Mouse (Mus musculus) kidney, embryonic 16.5 days (tissue): ENCODE data around the gene 1700030J22Rik. TPM values are rescaled to one million over a fixed set of nuclear protein-coding genes. Genes with fewer than 3 reads are reported as not detected.

Source experiments
- ATAC-seq: fragments of 200-750 bp; cut with Nextera tagmentation; 2 replicates; pipeline ENCODE4 v1.8.0; 2017; ENCODE audit warnings: moderate TSS enrichment; ENCODE audit not compliant: low FRiP score, low TSS enrichment
- H3K27ac ChIP-seq: fragments of 300-500 bp; sonication (generic); 2 replicates; pipeline ENCODE4 v1.5.1; 2014; ENCODE audit warnings: low read length
- H3K27me3 ChIP-seq: fragments of 300-500 bp; sonication (generic); 2 replicates; pipeline ENCODE4 v1.6.1; 2014; ENCODE audit warnings: low read length, control low read depth, mixed read lengths; ENCODE audit not compliant: insufficient read depth
- H3K36me3 ChIP-seq: fragments of 300-500 bp; sonication (generic); 2 replicates; pipeline ENCODE4 v1.6.1; 2014; ENCODE audit warnings: low read length, control low read depth, mixed read lengths; ENCODE audit not compliant: insufficient read depth
- H3K4me1 ChIP-seq: fragments of 300-500 bp; sonication (generic); 2 replicates; pipeline ENCODE4 v1.6.1; 2014; ENCODE audit warnings: low read length, control low read depth, mixed read lengths; ENCODE audit not compliant: insufficient read depth
- H3K4me2 ChIP-seq: fragments of 300-500 bp; sonication (generic); replicated peaks from 2 replicates; pipeline ENCODE4 v1.6.1; 2014; ENCODE audit warnings: low read depth, low read length
- H3K4me3 ChIP-seq: fragments of 300-500 bp; sonication (generic); 2 replicates; pipeline ENCODE4 v1.5.1; 2014; ENCODE audit warnings: mild to moderate bottlenecking, low read length
- H3K9ac ChIP-seq: fragments of 300-500 bp; sonication (generic); replicated peaks from 2 replicates; pipeline ENCODE4 v1.6.1; 2014; ENCODE audit warnings: low read length
- H3K9me3 ChIP-seq: fragments of 300-500 bp; sonication (generic); 2 replicates; pipeline ENCODE4 v1.6.1; 2016; ENCODE audit warnings: low read length, control low read depth
- WGBS: fragments of 180-500 bp; shearing (Covaris S2); extraction: QIAGEN DNeasy Blood & Tissue Kit; methylation state at CpG from one replicate; pipeline ENCODE4 v1.1.7; 2014; 5-methylcytosine and 5-hydroxymethylcytosine counted together
- polyA plus RNA-seq: library from polyadenylated mRNA; unstranded; fragments of >200 nt; fragmentation: Nextera tagmentation; extraction: Ambion mirVana; gene quantifications from 2 replicates; pipeline ENCODE4 v1.2.1, GENCODE M21; 2015

1700030J22Rik gene
- 2.6 and 2.7 TPM in 2 replicates for polyA plus RNA-seq

GRCm38 (mm10) chr8:116978631-116979256 is at the start of gene 1700030J22Rik:
Gene 1700030J22Rik (minus strand): TSS chr8:116978959.
- H3K27me3 ChIP-seq, result no peaks in the 10 kb centered on the region
- H3K36me3 ChIP-seq, result peaks cover 14% of the 10 kb centered on the region; the same call in 1 of the 2 replicates
- ATAC-seq, result peak; percentile 97
- H3K27ac ChIP-seq, result peak within 1 kb of the TSS; percentile 20; the same call in 1 of the 2 replicates
- WGBS, result under 1% methylated on average over 46 of the region's 46 CpGs
- peak within 1 kb of the TSS; percentile 58 for H3K9ac ChIP-seq
- peak within 1 kb of the TSS; percentile 76 for H3K4me2 ChIP-seq
- peaks cover 18% of the 10 kb centered on the region for H3K4me1 ChIP-seq
- H3K4me3 ChIP-seq, result peak within 1 kb of the TSS; percentile 85
- H3K9me3 ChIP-seq, result no peaks in the 10 kb centered on the region

GRCm38 (mm10) chr8:117027601-117028000 is 48.8 kb upstream of the 1700030J22Rik start:
- no peaks in the 10 kb centered on the region for H3K27me3 ChIP-seq
- WGBS, result 84% methylated on average over 5 of the region's 5 CpGs
- H3K36me3 ChIP-seq, result no peaks in the 10 kb centered on the region
- no peak overlapping the region for H3K27ac ChIP-seq
- no peaks in the 10 kb centered on the region for H3K4me1 ChIP-seq
- no peak for ATAC-seq
- H3K4me3 ChIP-seq, result no peak overlapping the region
- no peak overlapping the region for H3K9ac ChIP-seq
- no peak overlapping the region for H3K4me2 ChIP-seq
- H3K9me3 ChIP-seq, result no peaks in the 10 kb centered on the region

DNA sequence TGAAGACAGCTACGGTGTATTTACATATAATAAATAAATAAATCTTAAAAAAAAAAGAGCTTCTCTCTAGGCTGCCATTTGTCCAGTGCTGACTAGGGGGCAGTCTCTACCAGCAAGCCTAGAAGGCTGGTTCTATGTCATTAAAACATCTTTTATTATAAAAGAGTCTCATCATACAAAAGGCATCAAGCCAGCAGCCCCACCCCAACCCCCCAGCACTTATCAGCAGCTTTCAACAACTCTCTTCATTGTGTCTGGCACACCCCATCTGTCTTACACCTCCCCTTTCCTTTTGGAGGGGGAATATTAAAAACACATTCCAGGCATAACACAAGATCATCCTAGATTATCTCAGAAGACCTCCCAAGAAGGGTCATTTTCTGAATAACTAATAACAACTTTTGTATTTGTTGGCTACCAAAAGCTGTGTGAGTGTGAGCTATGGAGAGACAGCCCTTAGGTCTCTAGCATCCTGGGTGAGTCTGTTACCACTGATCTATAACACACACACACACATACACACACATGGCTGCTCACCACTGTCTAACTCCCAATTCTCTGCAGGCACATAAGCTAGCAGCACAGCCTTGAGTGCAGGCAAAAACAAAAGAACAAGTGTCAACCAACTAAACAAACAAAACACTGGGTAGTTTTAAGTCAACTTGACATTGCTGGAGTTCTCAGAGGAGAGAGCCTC is 43.7 kb upstream of the 1700030J22Rik start:
- no peak overlapping the region for H3K27ac ChIP-seq
- no peaks in the 10 kb centered on the region for H3K4me1 ChIP-seq
- no peaks in the 10 kb centered on the region for H3K36me3 ChIP-seq
- no peaks in the 10 kb centered on the region for H3K9me3 ChIP-seq
- 76% methylated on average over 1 of the region's 1 CpGs for WGBS
- ATAC-seq, result 0 out of 2 replicates have a peak, but pooled peaks have one; percentile 35
- no peak overlapping the region for H3K4me3 ChIP-seq
- H3K9ac ChIP-seq, result no peak overlapping the region
- H3K4me2 ChIP-seq, result no peak overlapping the region
- H3K27me3 ChIP-seq, result no peaks in the 10 kb centered on the region

GRCm38 (mm10) chr8:117019323-117020275 is 40.8 kb upstream of the 1700030J22Rik start:
- no peaks in the 10 kb centered on the region for H3K9me3 ChIP-seq
- no peaks in the 10 kb centered on the region for H3K27me3 ChIP-seq
- ATAC-seq, result no peak
- no peaks in the 10 kb centered on the region for H3K36me3 ChIP-seq
- no peaks in the 10 kb centered on the region for H3K4me1 ChIP-seq
- H3K4me2 ChIP-seq, result no peak overlapping the region
- 82% methylated on average over 18 of the region's 18 CpGs for WGBS
- H3K4me3 ChIP-seq, result no peak overlapping the region
- no peak overlapping the region for H3K27ac ChIP-seq
- H3K9ac ChIP-seq, result no peak overlapping the region

DNA sequence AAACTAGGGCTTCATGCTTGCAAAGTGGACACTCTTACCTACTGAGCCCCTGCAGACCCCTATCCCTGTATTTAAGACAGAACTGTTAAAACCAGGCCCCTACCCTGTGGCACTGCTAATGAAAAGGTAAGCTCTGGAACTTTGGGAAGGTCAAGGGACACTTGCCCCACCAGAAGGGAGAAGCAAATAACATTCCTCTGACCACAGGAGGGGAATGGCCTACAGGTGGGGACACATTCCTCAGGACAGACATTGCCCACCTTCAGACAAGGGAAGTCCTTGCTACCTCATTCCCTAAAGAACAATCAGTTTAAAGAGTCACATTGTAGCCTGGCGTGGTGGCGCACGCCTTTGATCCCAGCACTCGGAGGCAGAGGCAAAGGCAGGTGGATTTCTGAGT is 39.1 kb upstream of the 1700030J22Rik start:
- 90% methylated on average over 4 of the region's 4 CpGs for whole genome bisulfite sequencing
- no peak for ATAC-seq

DNA sequence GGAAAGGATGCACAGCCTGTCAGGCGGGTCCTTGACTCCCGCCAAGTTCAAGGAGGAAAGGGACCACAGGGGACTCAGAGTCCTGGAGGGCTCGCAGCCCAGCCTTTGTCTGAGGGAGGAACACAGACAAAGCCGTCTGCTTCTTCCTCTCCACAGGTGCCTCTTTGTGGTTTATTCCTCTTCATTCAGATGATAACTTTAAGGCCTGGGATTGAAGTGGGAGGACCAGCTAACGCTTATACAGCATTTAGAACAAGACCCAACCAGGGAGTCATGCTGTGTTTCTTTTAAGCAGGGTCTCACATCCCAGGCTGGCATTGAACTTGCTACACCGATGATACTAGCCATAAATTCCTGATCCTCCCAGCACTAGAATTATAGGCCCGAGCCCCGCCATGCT is 38.2 kb upstream of the 1700030J22Rik start:
- WGBS, result 57% methylated on average over 8 of the region's 8 CpGs
- Histone ChIP-seq H3K4me2 (no peak overlapping the region), H3K27me3 (no peaks in the 10 kb centered on the region), H3K4me1 (no peaks in the 10 kb centered on the region), H3K4me3 (no peak overlapping the region), H3K9me3 (no peaks in the 10 kb centered on the region), H3K9ac (no peak overlapping the region), H3K36me3 (no peaks in the 10 kb centered on the region), H3K27ac (no peak overlapping the region)
- no peak for ATAC-seq

More for the DNA sequence above, 39.1 kb upstream of the 1700030J22Rik start:
- Histone ChIP-seq H3K27ac (no peak overlapping the region), H3K4me1 (no peaks in the 10 kb centered on the region), H3K9me3 (no peaks in the 10 kb centered on the region), H3K9ac (no peak overlapping the region), H3K36me3 (no peaks in the 10 kb centered on the region), H3K4me3 (no peak overlapping the region), H3K27me3 (no peaks in the 10 kb centered on the region), H3K4me2 (no peak overlapping the region)

DNA sequence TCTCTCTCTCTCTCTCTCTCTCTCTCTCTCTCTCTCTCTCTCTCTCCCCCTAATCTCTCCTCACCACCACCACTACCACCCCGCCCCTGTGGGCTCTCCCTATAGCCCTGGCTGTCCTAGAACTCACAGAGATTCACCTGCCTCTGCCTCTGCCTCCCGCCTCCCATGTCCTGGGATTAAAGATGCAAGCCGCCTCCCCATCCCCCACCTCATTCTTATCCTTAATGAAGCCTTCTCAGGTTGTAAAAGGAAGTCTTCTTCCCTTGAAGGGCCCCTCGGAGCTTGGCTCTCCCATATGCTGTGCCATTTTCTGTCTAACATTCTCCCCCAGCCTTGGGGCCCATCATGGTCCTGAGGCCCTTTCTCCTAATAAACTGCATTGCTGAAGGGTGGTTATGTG is 36.9 kb upstream of the 1700030J22Rik start:
- ATAC-seq, result no peak
- H3K4me1 ChIP-seq, result no peaks in the 10 kb centered on the region
- no peaks in the 10 kb centered on the region for H3K9me3 ChIP-seq
- H3K36me3 ChIP-seq, result no peaks in the 10 kb centered on the region
- no peak overlapping the region for H3K27ac ChIP-seq
- H3K27me3 ChIP-seq, result no peaks in the 10 kb centered on the region
- 71% methylated on average over 4 of the region's 4 CpGs for WGBS
- H3K4me3 ChIP-seq, result no peak overlapping the region
- H3K9ac ChIP-seq, result no peak overlapping the region
- H3K4me2 ChIP-seq, result no peak overlapping the region

DNA sequence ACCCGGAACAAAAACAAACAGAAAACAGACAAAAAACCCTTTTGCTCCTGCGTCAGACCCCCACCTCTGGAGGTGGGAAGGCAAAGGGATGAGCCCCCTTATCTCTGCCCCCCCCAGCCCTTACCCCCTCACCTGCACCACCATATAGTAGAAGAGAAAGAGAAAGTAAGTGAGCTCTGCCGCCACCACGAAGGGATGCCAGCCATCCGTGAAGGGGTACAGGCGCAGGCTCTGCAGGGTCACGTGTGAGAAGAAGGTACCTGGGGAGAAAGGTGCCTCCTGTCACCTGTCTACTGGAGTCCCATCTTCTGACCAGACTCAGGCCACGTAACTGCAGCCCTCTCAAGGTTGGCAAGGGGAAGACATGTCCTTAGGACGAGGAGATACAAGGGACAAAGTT is 32.6 kb upstream of the 1700030J22Rik start:
- Histone ChIP-seq H3K27me3 (no peaks in the 10 kb centered on the region), H3K36me3 (no peaks in the 10 kb centered on the region), H3K4me1 (no peaks in the 10 kb centered on the region), H3K4me2 (no peak overlapping the region), H3K9ac (no peak overlapping the region), H3K27ac (no peak overlapping the region), H3K9me3 (0 out of 2 replicates have a peak, but pooled peaks cover 5% of the 10 kb centered on the region), H3K4me3 (no peak overlapping the region)
- 83% methylated on average over 9 of the region's 9 CpGs for WGBS
- ATAC-seq, result no peak

DNA sequence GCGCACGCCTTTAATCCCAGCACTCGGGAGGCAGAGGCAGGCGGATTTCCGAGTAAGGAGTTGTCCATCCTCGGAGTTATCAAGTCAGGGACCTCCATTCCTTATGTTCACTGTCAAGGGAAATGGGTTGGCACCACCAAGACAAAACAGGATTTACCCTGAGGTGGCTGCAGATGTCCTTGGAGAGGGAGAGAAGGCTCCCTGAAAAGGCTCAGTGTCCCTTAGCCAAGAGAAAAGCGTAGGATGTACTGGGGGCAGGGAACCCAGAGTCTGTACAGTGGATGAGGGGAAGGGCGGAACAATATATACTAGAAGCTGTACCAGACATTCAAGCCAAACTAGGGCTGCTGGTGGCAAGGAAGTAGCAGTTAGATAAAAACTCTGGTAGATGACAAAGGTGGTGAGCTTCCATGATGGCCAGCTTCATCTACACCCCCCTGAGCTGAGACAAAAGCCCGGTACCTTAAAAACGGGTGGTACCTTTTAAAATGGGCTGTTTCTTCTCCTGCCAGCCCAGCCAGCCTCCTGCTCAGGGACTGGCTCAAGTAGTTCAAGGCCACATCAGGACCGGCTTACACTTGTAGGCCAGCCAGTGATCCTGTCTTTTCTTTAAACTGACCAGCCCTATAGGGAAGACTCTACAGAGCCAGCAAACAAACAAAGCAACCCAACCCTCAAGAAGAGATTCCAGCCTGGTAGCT is 15.4 kb upstream of the 1700030J22Rik start:
- Histone ChIP-seq H3K36me3 (no peaks in the 10 kb centered on the region; the same call in 1 of the 2 replicates), H3K4me2 (peak overlapping the region; percentile 87), H3K27ac (no peak overlapping the region), H3K9ac (peak overlapping the region; percentile 67), H3K9me3 (no peaks in the 10 kb centered on the region), H3K27me3 (no peaks in the 10 kb centered on the region), H3K4me1 (peaks cover 9% of the 10 kb centered on the region; the same call in 1 of the 2 replicates), H3K4me3 (peak overlapping the region; percentile 63)
- ATAC-seq, result no peak
- 65% methylated on average over 11 of the region's 11 CpGs for WGBS
